Mouse (Mus musculus) liver, adult (tissue): ENCODE data around the gene Serinc3.

Experiments
- GATA4 ChIP-seq: IDR thresholded peaks from 2 replicates; pipeline ENCODE4 v1.6.1; 2014; ENCODE audit warnings: mild to moderate bottlenecking, low read length; ENCODE audit not compliant: insufficient replicate concordance

The Serinc3 gene

DNA sequence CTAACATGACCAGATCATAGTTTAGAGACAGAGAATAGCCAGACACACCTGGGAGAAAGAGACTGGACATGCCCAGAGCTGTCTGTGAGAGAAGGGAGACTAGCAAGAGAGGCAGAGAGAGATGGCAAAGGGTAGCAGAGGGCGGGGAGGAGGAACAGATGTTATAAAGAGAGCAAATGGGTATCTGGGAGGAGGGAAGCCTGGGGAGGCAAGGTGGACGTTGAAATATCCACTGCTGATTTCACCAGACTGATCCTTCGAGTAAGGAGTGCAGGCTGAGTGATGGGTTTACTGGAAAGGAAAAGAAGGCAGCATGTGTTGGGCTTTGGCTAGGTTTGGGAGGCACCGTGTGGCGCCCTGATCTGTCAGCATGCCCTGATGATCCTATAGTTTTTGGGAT, 29.5 kb upstream of the Serinc3 start:
- no peak for TF ChIP-seq GATA4

DNA sequence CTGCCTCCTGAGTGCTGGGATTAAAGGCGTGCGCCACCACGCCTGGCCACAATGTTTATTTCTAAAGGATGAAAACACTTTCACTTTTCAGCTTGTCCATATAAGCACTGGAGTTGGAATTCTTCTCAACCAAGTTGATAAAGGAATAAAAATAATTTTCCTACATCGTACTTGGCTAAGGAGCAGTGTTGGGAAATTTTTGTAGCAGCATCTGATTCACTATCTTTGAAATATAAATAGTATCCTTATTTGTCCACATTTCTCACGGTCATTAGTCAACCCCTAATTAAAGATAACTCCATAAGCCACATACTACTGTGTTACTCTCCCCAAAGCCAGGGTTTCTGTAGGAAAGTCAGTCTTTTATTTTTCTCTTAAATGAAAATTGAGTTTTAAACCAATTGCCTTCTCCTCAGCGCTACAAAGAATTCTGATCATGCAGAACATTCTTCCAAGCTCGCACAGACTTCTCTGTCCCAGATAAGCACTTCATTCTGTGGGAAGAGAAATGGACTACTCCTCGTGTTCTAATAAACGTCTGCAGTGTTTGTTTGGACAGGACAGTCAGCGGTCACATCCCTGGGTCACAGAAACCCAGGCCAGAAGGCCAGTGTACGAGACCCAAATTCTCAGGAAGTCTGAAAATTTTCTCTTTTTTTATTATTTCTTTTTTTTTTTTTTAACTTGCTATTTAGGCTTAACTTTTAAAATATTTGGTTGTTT, 26.1 kb upstream of the Serinc3 start:
- no peak; the same call in 1 of the 2 replicates for TF ChIP-seq GATA4

DNA sequence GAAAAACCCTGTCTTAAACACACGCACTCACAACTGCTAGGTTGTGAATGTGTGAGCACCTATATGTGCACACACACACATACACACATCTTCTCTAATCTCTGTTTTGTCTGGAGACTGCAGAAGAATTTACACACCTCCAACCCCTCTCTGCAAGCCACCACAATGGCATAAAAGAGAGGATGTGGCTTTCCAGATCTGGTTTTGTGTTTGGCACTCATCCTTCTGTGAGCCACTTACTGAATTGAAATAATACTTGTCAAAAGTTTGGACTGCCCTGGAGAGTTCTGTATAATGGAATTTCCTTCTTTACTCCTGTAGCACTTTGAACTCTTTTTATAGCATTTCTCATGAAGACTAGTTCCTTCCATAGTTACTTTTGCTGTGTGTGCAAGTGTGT, 22.1 kb upstream of the Serinc3 start:
- TF ChIP-seq GATA4: no peak

DNA sequence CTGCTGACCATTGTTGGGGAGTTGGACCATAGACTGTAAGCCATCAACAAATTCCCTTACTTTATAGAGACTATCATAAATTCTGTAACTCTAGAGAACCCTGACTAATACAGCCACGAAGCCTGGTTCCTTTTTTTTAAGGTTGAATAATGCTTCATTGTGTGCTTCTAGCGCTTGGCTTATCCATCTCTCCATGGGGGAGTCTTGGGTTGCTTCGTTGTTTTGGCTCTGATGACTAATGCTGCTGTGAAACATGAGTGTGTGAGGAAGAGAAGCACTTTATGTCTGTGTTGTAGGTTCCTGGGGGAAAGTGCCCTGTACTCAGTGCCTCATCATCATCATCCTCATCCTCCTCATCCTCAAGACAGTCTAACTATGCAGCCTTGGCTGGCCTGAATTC, 19.0 kb upstream of the Serinc3 start:
- TF ChIP-seq GATA4: no peak

DNA sequence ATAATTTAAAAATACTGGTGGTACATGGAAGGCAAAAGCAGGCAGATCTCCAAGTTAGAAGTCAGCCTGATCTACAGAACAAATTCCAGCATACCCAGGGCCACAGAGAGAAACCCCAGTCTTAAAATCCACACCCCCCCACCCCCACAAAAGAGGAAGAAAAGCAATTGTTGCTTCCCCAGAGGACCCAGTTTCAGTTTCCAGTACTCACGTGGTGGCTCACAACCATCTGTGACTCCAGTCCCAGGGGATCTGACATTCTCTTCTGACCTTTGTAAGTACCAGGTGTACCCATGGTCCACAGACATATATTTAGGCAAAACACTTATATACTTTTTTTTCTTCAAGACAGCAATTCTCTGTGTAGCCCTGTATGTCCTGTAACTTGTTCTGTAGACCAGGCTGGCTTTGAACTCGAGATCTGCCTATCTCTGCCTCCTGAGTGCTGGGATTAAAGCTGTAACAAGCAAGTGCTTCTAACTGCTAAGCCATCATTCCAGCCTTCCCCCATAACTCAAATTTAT, 17.8 kb upstream of the Serinc3 start:
- TF ChIP-seq GATA4: no peak

DNA sequence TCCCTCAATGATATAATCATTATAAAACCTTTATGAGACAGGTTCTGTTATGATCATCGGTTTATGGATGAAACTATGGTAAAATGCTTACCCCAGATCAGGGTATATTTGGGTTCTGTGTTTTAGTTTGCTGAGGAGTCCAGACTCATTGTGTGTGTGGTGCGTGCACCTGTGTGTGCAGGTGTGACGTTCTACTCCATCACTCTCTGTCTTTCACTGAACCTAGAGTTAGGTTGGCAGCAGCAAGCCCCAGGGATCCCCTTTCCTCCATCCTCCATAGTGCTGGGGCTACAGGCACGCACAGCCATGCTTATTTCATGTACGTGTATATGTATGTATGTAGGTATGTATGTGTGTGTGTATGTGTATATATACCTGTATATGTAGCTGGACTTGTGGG, 17.1 kb upstream of the Serinc3 start:
- no peak for TF ChIP-seq GATA4

DNA sequence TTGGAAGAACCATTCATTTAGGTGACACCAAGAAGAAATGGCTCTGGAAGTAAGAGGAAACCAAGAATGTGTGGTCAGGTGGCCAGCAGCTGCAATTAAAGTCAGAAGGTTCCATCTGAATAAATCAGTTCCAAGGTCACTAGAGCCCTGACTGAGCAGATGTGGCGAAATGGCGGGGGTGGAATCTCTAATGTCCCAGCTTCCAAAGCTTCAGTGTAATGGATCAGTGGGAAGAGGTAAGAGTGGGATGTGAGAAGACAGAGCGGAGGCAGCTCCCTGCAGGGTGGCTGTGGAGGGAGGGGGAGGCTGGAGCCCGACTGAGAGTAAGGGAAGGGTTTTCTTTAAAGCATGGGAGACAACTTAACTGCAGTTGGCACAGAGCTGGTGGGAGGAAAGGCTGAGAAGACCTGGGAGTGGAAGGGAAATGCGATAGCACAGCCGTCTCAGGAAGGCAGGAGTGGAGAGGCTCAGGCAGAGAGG, 16.5 kb upstream of the Serinc3 start:
- no peak for TF ChIP-seq GATA4

DNA sequence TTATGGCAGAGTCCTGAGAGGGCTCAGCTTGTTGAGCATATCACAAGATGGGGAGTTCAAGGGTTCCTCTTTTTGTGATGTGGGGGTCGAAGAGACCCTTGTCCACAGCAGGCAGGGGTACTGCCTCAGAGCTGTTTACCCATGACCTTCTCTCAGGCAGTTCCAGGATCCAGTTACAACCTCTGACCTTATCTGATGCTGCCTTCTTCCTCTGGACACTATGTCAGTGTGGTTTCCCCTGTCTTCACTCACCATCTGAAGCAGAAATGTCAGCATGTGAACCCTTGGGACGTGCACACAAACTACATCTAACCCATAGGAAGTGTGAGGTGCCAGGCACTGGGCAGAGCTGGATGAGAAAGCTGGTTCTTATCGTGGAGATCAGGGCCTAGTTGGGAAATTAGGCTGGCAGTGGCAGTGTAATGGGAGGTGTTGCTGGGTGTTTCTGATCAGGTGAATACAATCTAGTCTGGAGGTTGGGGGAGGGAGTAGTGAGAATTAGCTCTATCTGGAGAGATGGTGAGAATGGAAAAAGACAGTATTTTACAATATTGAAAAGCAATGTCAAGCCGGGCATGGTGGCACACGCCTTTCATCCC, 15.3 kb upstream of the Serinc3 start:
- peak; percentile 53; the same call in 1 of the 2 replicates for TF ChIP-seq GATA4

DNA sequence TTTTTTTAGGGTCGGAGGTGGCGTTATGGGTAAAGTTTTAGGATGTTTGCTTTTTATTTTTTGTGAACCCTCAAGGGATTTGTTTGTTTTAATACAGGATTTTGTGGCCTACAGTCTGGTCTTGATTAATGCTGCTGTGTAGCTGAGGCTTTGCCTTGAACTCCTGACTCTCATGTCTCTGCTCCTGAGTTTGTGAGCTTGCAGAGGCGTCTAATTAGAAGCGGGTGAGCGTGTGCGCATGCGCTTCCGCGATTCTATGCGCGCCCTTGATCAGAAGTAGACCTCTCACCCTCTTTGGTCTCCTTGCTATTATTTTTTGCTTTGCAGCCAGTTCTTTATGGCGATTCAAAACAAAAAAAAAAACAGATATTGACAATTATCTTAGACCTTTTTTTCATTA, 14.5 kb upstream of the Serinc3 start:
- TF ChIP-seq GATA4: no peak

DNA sequence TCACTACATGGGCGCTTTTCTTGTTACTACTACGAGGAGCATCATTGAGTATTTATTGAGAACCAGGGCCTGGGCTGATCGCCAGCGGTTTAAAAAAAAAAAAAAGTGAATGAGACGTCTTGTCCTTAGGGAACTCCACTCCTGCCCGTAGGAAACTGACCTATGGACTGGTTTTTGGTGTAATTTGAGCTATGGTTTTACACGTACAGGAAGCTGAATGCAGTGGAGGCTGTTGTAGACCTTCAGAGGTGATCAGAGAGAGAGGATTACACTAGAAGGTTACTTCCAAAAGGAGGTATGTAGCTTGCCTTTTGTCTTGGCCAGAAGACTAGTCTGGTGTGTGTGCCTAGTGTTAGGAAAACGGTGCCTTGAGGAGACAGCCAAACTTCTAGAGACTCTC, 14.0 kb upstream of the Serinc3 start:
- TF ChIP-seq GATA4: no peak

DNA sequence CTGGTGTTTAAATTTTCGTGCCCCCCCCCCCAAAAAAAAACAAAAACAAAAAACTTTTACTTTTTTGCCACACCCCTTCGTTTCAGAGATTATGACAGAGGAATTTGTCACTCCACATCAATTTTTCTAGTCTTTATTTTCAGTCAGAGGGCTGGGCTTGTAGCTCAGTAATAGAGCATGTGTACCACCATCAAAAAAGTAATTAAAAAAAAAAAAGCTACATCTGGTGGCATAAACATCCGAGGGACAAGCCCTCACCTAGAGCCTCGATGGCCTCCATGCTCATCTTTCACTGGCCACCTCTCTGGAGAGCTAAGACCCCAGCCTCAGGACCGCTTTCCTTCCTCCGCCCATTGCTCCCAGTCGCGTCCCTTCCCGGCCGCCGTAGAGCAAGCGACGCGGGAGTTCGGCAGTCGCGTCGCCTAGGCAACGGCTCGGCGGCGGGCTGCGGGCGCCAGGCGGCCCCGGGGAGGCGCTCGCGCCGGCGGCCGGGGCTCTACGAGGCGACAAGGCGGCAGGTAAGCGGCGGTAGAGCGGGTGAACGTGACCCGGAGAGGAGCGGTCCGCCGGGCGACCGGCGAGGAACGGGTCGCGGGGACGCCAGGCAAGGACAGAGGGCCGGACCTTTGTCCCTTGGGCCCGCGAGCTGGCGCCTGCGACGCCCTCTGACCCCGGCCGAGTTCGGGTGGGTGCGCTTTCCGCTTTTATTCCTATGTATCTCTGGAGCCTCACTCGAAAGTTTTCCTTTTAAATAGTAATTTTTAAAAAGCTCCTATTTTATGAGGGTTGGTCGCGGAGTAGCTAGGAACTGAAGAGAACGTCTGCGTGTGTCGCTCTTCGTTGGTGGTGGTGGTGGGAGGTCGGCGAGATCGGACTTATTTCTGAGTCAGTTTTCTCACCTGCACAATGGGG, 13.3 kb upstream of the Serinc3 start, which contains the start of gene Pkig:
Gene Pkig (plus strand): TSS at position 412 of the 912 bp plus-strand sequence.
- TF ChIP-seq GATA4: peak; percentile 25; the same call in 1 of the 2 replicates

DNA sequence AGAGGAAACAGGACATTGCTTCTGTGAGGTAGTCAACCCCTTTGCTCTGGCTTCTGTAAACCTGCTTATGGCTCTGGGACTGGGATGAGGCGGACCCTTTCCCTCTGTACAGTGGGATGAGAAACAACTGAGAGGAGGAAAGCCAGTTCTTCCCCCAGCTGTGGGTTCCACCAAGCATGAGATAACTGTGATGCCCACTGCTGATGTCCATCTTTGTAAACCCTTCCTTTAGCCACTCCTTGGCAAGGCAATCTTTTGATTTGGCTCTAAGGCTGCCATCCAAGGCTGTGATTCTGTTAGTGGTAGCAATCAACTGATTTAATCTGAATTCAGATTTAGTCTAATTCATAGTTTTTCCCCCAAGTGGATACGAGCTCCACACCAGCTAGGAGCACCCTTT, 12.6 kb upstream of the Serinc3 start:
- TF ChIP-seq GATA4: no peak

DNA sequence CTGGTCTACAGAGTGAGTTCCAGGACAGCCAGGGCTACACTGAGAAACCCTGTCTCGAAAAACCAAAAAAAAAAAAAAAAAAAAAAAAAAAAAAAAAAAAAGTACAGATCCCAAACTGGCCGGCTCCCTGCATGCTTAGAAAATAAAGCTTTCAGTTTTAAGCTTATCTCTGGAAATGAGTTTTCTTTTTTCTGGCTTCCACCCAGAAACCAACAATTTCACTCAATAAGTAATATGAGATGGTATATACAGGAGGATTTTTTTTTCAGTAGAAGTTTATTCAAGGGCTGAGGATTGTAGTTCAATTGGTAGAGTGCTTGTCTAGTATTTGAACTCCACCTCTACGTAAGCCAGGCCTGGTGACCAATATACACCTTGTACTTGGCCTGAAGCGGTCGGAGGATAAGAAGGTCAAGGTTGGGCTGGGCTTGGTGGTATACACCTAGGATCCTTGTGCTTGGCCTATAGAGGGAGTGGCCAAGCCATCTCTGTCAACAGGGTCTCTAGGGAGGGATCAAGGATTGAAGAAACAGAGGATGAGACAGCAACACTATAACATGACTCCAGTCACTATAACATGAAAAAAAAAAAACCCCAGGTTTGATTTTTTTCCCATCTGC, 1.6 kb upstream of the Serinc3 start:
- TF ChIP-seq GATA4: no peak

DNA sequence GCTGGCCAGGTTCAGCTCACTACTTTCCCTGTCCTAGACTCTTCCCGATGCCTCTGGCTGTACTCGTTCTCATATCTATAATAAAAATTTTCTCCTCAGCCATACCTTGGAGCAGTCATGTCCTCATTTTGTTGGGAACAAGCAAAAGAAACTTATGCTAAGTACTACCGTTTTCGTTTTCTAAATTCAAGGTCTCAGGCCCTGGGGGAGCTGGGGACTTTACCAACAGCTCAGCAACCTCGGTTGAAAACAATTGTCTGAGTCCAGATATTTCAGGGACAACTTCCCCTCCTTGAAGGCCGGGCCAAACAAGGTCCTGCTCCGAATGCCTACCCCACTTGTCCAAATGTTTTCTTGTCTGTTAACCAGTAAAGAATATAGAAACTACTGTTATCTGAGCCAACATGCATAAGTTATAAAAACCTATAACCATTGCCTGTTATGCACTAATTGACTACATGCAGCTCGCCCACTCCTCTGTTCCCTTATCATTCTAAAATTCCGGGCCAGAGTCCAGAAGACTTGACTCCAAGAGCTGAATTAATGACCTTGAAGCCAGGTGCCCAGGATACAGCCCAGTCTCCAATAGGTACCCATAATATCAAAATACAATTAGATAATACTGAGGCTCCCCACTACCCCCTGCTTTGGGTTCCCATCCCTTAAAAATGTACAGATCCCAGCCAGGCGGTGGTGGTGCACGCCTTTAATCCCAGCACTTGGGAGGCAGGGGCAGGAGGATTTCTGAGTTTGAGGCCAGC, 949 bp upstream of the Serinc3 start:
- no peak for TF ChIP-seq GATA4

DNA sequence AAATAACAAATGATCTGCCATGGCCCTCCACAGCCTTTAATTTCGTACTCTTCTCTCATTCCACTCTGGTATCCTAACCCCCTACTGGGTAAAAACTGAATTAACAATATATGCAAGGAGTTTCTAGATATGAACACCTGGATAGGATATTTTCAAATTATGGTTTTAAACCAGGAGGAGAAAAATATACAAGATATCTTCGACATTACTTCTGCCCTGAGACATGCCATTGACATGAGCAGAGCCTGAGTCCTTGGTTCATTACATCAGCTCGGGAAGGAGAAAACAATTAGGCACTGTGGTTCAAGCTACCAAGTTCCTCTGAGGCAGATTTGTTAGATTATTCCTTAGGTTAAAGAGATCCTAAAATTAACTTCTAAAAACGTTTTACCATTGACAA, 884 bp downstream of the Serinc3 start:
- TF ChIP-seq GATA4: no peak

DNA sequence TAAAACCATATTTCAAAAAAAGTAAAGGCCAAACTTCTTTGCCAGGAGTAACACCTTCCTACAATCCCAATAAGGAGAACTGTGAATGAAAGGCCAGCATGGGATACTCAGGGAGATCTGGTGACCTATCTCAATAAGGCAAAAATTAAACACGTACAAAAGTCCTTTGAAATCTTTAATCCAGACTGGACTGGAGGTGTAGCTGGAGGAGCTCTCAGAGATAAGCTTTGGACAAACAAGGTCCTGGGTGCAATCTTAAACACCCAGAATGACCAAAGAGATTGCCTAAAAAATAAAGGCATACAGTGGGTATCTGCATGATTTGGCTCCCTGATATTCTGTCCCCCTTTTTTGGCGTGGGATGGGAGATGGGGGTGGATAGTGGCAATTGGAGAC, 1.4 kb downstream of the Serinc3 start:
- TF ChIP-seq GATA4: no peak
